Mouse (Mus musculus): Measurements from ENCODE around the gene Pkd1l3. TPM values are rescaled to one million over a fixed set of nuclear protein-coding genes. Genes with fewer than 3 reads are reported as not detected.

Gene Pkd1l3
- polyA plus RNA-seq, 1 experiment, result 35.9 TPM

DNA sequence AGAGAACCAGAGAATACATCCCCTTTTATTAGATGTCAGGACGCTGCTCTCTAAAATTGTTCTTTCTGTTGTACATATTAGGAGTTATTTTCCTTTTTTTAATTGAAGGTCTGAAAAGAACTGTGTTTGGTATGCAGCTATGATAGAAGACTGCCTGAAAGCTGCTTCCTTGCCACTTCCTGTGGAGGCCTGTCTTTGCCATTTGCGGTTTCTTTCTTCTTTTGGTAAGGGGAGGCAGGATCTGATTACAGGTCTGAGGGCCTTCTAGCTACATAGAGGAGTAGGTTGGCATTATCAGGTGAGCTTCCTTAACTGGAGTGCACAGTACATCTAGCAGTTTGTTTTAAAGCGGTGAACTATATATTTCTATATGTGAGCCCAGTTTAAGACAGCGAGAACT lies 93.6 kb downstream of the Pkd1l3 start:
- peaks cover 6% of the 10 kb centered on the region for H3K4me1 ChIP-seq (ENCODE audit: control insufficient read depth, insufficient read depth, low read length)
- no peak for TF ChIP-seq CTCF (IDR thresholded peaks at IDR 0.05; ENCODE audit: control insufficient read depth, insufficient read depth, insufficient replicate concordance, low read depth, low read length)
- TF ChIP-seq POLR2A (IDR thresholded peaks at IDR 0.05; ENCODE audit: control insufficient read depth, low read depth, low read length), result no peak
- no peak overlapping the region; the same call in 1 of the 2 replicates for H3K4me3 ChIP-seq (ENCODE audit: control insufficient read depth, low read depth, low read length)
- H3K27me3 ChIP-seq (ENCODE audit: control insufficient read depth, insufficient read depth, low read length), result no peaks in the 10 kb centered on the region
- H3K27ac ChIP-seq (ENCODE audit: control insufficient read depth, insufficient read depth, low read depth, low read length), result no peak overlapping the region
- no peaks in the 10 kb centered on the region; the same call in 1 of the 2 replicates for H3K36me3 ChIP-seq (ENCODE audit: control insufficient read depth, insufficient read depth, low read length)

DNA sequence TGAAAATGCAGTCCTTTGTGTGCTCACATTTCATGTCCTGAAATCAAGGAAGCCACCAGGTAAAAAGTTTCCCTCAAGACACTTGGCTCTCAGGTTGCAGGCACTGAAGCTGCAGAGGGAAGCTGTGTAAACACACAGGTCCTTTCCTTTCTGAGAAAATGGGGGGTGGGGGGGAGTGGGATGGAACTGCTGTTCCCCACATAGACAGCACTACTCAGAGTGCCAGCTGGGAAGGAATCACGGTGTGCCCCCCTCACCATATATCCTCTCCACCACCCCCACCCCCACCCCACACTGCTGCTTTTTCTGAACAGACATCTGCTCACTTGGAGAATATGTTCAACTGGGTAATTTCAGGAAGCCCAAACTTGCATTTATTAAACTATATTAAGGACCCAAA lies 98.2 kb downstream of the Pkd1l3 start:
- TF ChIP-seq CTCF (IDR thresholded peaks at IDR 0.05; ENCODE audit: control insufficient read depth, insufficient read depth, insufficient replicate concordance, low read depth, low read length) (no peak), POLR2A (IDR thresholded peaks at IDR 0.05; ENCODE audit: control insufficient read depth, low read depth, low read length) (no peak)
- no peaks in the 10 kb centered on the region for H3K27me3 ChIP-seq (ENCODE audit: control insufficient read depth, insufficient read depth, low read length)
- H3K36me3 ChIP-seq (ENCODE audit: control insufficient read depth, insufficient read depth, low read length), result peaks cover 1% of the 10 kb centered on the region
- no peaks in the 10 kb centered on the region for H3K4me1 ChIP-seq (ENCODE audit: control insufficient read depth, insufficient read depth, low read length)
- H3K27ac ChIP-seq (ENCODE audit: control insufficient read depth, insufficient read depth, low read depth, low read length), result no peak overlapping the region
- no peak overlapping the region for H3K4me3 ChIP-seq (ENCODE audit: control insufficient read depth, low read depth, low read length)

DNA sequence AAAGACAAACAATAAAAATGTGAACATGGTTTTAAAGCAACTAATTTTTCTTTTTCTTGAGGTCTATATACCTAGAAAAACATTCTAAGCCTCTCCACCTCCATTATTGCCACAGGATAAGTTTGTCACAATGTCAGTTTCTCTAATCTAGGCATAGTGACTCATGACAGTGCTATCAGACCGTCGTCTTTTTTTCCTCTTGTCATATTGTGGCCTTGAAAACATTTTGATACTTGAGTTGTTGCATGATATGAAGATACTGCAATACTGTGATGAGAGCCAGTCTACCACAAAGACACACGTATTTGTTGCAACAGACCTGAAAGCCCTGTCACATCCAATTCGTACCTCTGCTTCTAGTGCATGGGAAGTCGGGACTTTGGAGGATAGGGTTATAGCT lies 100.6 kb downstream of the Pkd1l3 start:
- Histone ChIP-seq H3K4me1 (ENCODE audit: control insufficient read depth, insufficient read depth, low read length) (no peaks in the 10 kb centered on the region), H3K27ac (ENCODE audit: control insufficient read depth, insufficient read depth, low read depth, low read length) (no peak overlapping the region), H3K27me3 (ENCODE audit: control insufficient read depth, insufficient read depth, low read length) (no peaks in the 10 kb centered on the region), H3K4me3 (ENCODE audit: control insufficient read depth, low read depth, low read length) (no peak overlapping the region), H3K36me3 (ENCODE audit: control insufficient read depth, insufficient read depth, low read length) (peaks cover 6% of the 10 kb centered on the region)
- TF ChIP-seq CTCF (IDR thresholded peaks at IDR 0.05; ENCODE audit: control insufficient read depth, insufficient read depth, insufficient replicate concordance, low read depth, low read length) (no peak), POLR2A (IDR thresholded peaks at IDR 0.05; ENCODE audit: control insufficient read depth, low read depth, low read length) (no peak)

Other genes starting within 250 kb of the Pkd1l3 start
- 108 TPM in 2 replicates for gene Pmfbp1, start 120.5 kb upstream of the Pkd1l3 start, polyA plus RNA-seq (2012; rRNA removed)
- gene Dhx38, start 48.7 kb upstream of the Pkd1l3 start, polyA plus RNA-seq (2012; rRNA removed), result 20.3 and 20.7 TPM in 2 replicates
- gene Txnl4b, start 48.6 kb upstream of the Pkd1l3 start, polyA plus RNA-seq (2012; rRNA removed), result 36.0 and 41.4 TPM in 2 replicates
- gene Hp, start 35.3 kb upstream of the Pkd1l3 start, polyA plus RNA-seq (2012; rRNA removed), result 4.6 and 11.0 TPM in 2 replicates
- gene Dhodh, start 5.8 kb upstream of the Pkd1l3 start, polyA plus RNA-seq (2012; rRNA removed), result 5.6 and 6.4 TPM in 2 replicates
- gene Ist1, start 78.7 kb downstream of the Pkd1l3 start, polyA plus RNA-seq (2012; rRNA removed), result 25.7 and 31.8 TPM in 2 replicates
- gene Zfp821, start 91.0 kb downstream of the Pkd1l3 start, polyA plus RNA-seq (2012; rRNA removed), result 75.7 and 82.1 TPM in 2 replicates
- 32.9 and 35.6 TPM in 2 replicates for gene Atxn1l, start 123.2 kb downstream of the Pkd1l3 start, polyA plus RNA-seq (2012; rRNA removed)
- 19.3 and 20.1 TPM in 2 replicates for gene Ap1g1, start 164.0 kb downstream of the Pkd1l3 start, polyA plus RNA-seq (2012; rRNA removed)

Data from testis, adult 2 months (tissue).